7 mouse cellular contexts compared by ENCODE assay signal in the genomic region with DNA sequence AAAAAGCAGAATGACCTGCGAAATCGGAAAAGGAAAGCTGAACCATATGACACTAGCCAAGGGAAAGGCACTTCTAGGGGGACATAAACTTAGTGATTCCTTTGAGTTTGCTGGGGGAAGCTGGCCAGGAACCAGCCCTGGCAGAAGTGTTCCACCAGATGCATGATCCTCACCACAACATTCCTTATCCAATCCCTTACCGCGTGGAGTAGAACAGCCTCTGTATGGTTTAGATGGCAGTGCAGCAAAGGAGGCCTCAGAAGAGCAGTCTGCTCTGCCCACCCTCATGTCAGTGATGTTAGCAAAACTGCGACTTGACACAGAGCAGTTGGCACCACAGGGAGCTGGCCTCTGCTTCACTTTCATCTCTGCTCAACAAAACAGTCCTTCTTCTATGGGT.
DNase-seq lines count a peak whose midpoint lies in the region; ATAC-seq and TF ChIP-seq lines count a peak whose summit lies in the region.
"Not testable (repeated sequence)": the region's sequence is repeated elsewhere in the genome, so short reads cannot be mapped to it uniquely, and the experiment has no call there.

No protein-coding gene starts in this region.

- not testable (repeated sequence) for H3K27me3 ChIP-seq in embryonic facial prominence, embryonic 13.5 days; heart, embryonic 13.5 days (replicated peaks); hindbrain, embryonic 10.5 days (ENCODE audit: insufficient read depth, poor library complexity, severe bottlenecking); intestine, postnatal 0 days (replicated peaks; ENCODE audit: control insufficient read depth, insufficient read depth, low read length); limb, embryonic 15.5 days; liver, embryonic 16.5 days (ENCODE audit: control insufficient read depth, insufficient read depth, low read depth, low read length); neural tube, embryonic 13.5 days

- not testable (repeated sequence) for H3K4me1 ChIP-seq in embryonic facial prominence, embryonic 13.5 days; heart, embryonic 13.5 days; hindbrain, embryonic 10.5 days (replicated peaks); intestine, postnatal 0 days (replicated peaks; ENCODE audit: control insufficient read depth, insufficient read depth, low read length); limb, embryonic 15.5 days; liver, embryonic 16.5 days (ENCODE audit: control insufficient read depth, low read depth, low read length); neural tube, embryonic 13.5 days (replicated peaks)

- H3K4me2 ChIP-seq in embryonic facial prominence, embryonic 13.5 days, result peak overlapping the region; percentile 53; the same call in 1 of the 2 replicates
- peak overlapping the region; percentile 63 for H3K4me2 ChIP-seq in heart, embryonic 13.5 days
- H3K4me2 ChIP-seq in intestine, postnatal 0 days (replicated peaks; ENCODE audit: low read depth), result peak overlapping the region; percentile 55; the same call in 1 of the 2 replicates
- H3K4me2 ChIP-seq in limb, embryonic 15.5 days, result not testable (repeated sequence)
- H3K4me2 ChIP-seq in liver, embryonic 16.5 days (ENCODE audit: low read depth, low read length), result peak overlapping the region; percentile 50
- H3K4me2 ChIP-seq in neural tube, embryonic 13.5 days, result peak overlapping the region; percentile 49

- not testable (repeated sequence) for DNase-seq in hindbrain, embryonic 10.5 days (ENCODE audit: low spot score)

- 49% methylated on average over 3 of the region's 5 CpGs for WGBS in embryonic facial prominence, embryonic 13.5 days
- 45% methylated on average over 3 of the region's 5 CpGs for WGBS in heart, embryonic 13.5 days
- 65% methylated on average over 3 of the region's 5 CpGs for WGBS in hindbrain, embryonic 10.5 days
- 53% methylated on average over 2 of the region's 5 CpGs for WGBS in intestine, postnatal 0 days
- 40% methylated on average over 2 of the region's 5 CpGs for WGBS in limb, embryonic 15.5 days
- WGBS in liver, embryonic 16.5 days (ENCODE audit: insufficient replicate concordance), result 58% methylated on average over 2 of the region's 5 CpGs
- WGBS in neural tube, embryonic 13.5 days, result 55% methylated on average over 3 of the region's 5 CpGs

- H3K9ac ChIP-seq in embryonic facial prominence, embryonic 13.5 days; heart, embryonic 13.5 days; intestine, postnatal 0 days (ENCODE audit: low read depth, low read length); limb, embryonic 15.5 days; liver, embryonic 16.5 days (ENCODE audit: low read depth, low read length); neural tube, embryonic 13.5 days: not testable (repeated sequence)

- not testable (repeated sequence) for H3K9me3 ChIP-seq in embryonic facial prominence, embryonic 13.5 days; heart, embryonic 13.5 days; hindbrain, embryonic 10.5 days; intestine, postnatal 0 days (ENCODE audit: control insufficient read depth); limb, embryonic 15.5 days; liver, embryonic 16.5 days (replicated peaks; ENCODE audit: control insufficient read depth, low read length); neural tube, embryonic 13.5 days

- not testable (repeated sequence) for ATAC-seq in embryonic facial prominence, embryonic 13.5 days (ENCODE audit: insufficient number of reproducible peaks, insufficient read depth, low FRiP score, low TSS enrichment, low read depth); heart, embryonic 13.5 days (ENCODE audit: extremely low read depth, insufficient number of reproducible peaks, low FRiP score, low TSS enrichment); intestine, postnatal 0 days; limb, embryonic 15.5 days (ENCODE audit: insufficient number of reproducible peaks, low FRiP score, low TSS enrichment, low read depth); liver, embryonic 16.5 days (ENCODE audit: low read depth); neural tube, embryonic 13.5 days (ENCODE audit: low read depth)

- H3K27ac ChIP-seq in embryonic facial prominence, embryonic 13.5 days; heart, embryonic 13.5 days (replicated peaks); hindbrain, embryonic 10.5 days; intestine, postnatal 0 days (ENCODE audit: low read depth, low read length); limb, embryonic 15.5 days; liver, embryonic 16.5 days (ENCODE audit: low read length); neural tube, embryonic 13.5 days (replicated peaks): not testable (repeated sequence)

- H3K36me3 ChIP-seq in embryonic facial prominence, embryonic 13.5 days; heart, embryonic 13.5 days; hindbrain, embryonic 10.5 days; intestine, postnatal 0 days (ENCODE audit: control insufficient read depth, insufficient read depth); limb, embryonic 15.5 days; liver, embryonic 16.5 days (ENCODE audit: control insufficient read depth, insufficient read depth); neural tube, embryonic 13.5 days: not testable (repeated sequence)

- TF ChIP-seq CTCF in intestine, postnatal 0 days (IDR thresholded peaks at IDR 0.05; ENCODE audit: low read depth), result not testable (repeated sequence)

- peak overlapping the region; percentile 31; the same call in 1 of the 2 replicates for H3K4me3 ChIP-seq in embryonic facial prominence, embryonic 13.5 days
- H3K4me3 ChIP-seq in heart, embryonic 13.5 days, result peak overlapping the region; percentile 46
- peak overlapping the region; percentile 43; the same call in 1 of the 2 replicates for H3K4me3 ChIP-seq in hindbrain, embryonic 10.5 days
- H3K4me3 ChIP-seq in intestine, postnatal 0 days (ENCODE audit: low read depth, low read length); liver, embryonic 16.5 days (ENCODE audit: low read depth, low read length): not testable (repeated sequence)
- H3K4me3 ChIP-seq in limb, embryonic 15.5 days, result 0 out of 2 replicates have a peak overlapping the region, but pooled peaks have one; percentile 31
- peak overlapping the region; percentile 34; the same call in 1 of the 2 replicates for H3K4me3 ChIP-seq in neural tube, embryonic 13.5 days
